Mouse (Mus musculus) urinary bladder, adult 2 months (tissue): ENCODE measurements at regions not wholly inside any gene's neighbourhood (a gene's known extent, or its start where the extent isn't known, plus 50 kb on each side); places are given as distances from the start of the nearest gene placed in this dataset.

ENCODE experiments used
- DNase-seq: peaks from one replicate; pipeline ENCODE4 v3.0.0; 2022; ENCODE audit warnings: low spot score

- no peak for DNase-seq
Observed at GRCm38 (mm10) chr14:25226840-25227506, 232.0 kb upstream of the Zmiz1 start.

- DNase-seq, result no peak
Observed at GRCm38 (mm10) chr14:25228321-25229047, 230.5 kb upstream of the Zmiz1 start.

- DNase-seq, result no peak
Observed at GRCm38 (mm10) chr14:25229569-25229968, 229.4 kb upstream of the Zmiz1 start.

GRCm38 (mm10) chr14:25231881-25232280 is 227.1 kb upstream of the Zmiz1 start:
- no peak for DNase-seq

GRCm38 (mm10) chr14:25236421-25236973 is 222.5 kb upstream of the Zmiz1 start:
- no peak for DNase-seq

- DNase-seq, result no peak
Observed at GRCm38 (mm10) chr14:25239335-25239960, 219.5 kb upstream of the Zmiz1 start.

- DNase-seq, result no peak
Observed at GRCm38 (mm10) chr14:25242753-25243152, 216.2 kb upstream of the Zmiz1 start.

- no peak for DNase-seq
Observed at GRCm38 (mm10) chr14:25243289-25243688, 215.7 kb upstream of the Zmiz1 start.

GRCm38 (mm10) chr14:25243698-25244097 is 215.3 kb upstream of the Zmiz1 start:
- DNase-seq, result no peak

- DNase-seq, result no peak
Observed at GRCm38 (mm10) chr14:25244841-25245240, 214.1 kb upstream of the Zmiz1 start.

- DNase-seq, result no peak
Observed at GRCm38 (mm10) chr14:25245691-25246090, 213.3 kb upstream of the Zmiz1 start.

- DNase-seq, result no peak
Observed at GRCm38 (mm10) chr14:25248941-25249340, 210.0 kb upstream of the Zmiz1 start.

- DNase-seq, result no peak
Observed at GRCm38 (mm10) chr14:25253016-25253850, 205.8 kb upstream of the Zmiz1 start.

GRCm38 (mm10) chr14:25263121-25263520 is 195.9 kb upstream of the Zmiz1 start:
- no peak for DNase-seq

- no peak for DNase-seq
Observed at GRCm38 (mm10) chr14:25266846-25267245, 192.1 kb upstream of the Zmiz1 start.

GRCm38 (mm10) chr14:25268090-25268631 is 190.8 kb upstream of the Zmiz1 start:
- no peak for DNase-seq

- DNase-seq, result no peak
Observed at GRCm38 (mm10) chr14:25270227-25270876, 188.6 kb upstream of the Zmiz1 start.

- DNase-seq, result no peak
Observed at GRCm38 (mm10) chr14:25272366-25273156, 186.4 kb upstream of the Zmiz1 start.

GRCm38 (mm10) chr14:25279751-25280150 is 179.2 kb upstream of the Zmiz1 start:
- peak; percentile 2 for DNase-seq

- peak; percentile 2 for DNase-seq
Observed at GRCm38 (mm10) chr14:25292557-25292956, 166.4 kb upstream of the Zmiz1 start.
